Mouse (Mus musculus): ENCODE measurements at regions not wholly inside any gene's neighbourhood (a gene's known extent, or its start where the extent isn't known, plus 50 kb on each side); places are given as distances from the start of the nearest gene placed in this dataset.

DNA sequence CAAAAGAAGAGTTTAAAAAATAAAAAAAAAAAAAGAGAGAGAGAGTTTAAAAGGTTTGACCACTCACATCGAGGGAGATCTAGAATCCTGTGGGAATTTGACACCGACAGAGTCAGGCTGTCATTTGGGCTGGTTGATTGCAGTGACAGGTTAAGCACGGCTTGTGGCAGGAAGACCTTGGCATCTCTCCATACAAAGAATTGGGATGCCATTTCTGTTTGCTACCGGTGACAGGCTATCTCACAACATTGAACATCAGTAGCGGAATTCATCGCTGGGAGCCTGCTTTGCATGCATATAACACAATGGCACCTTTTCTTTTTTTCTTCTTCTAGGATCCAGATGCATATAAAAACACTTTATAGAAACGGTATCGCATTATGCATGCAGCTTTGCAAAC, 53.7 kb upstream of the Gm26657 start:
- Histone ChIP-seq H3K4me3 (ENCODE audit: low read depth, low read length) (no peak overlapping the region), H3K4me2 (ENCODE audit: low read depth, severe bottlenecking) (no peak overlapping the region), H3K9ac (ENCODE audit: low read length) (no peak overlapping the region), H3K4me1 (ENCODE audit: control insufficient read depth, insufficient read depth, low read length) (0 out of 2 replicates have a peak, but pooled peaks cover 1% of the 10 kb centered on the region), H3K36me3 (ENCODE audit: control insufficient read depth, insufficient read depth, low read length) (no peaks in the 10 kb centered on the region), H3K9me3 (ENCODE audit: control insufficient read depth, low read length) (no peaks in the 10 kb centered on the region), H3K27ac (replicated peaks; ENCODE audit: low read depth, low read length) (no peak overlapping the region), H3K27me3 (ENCODE audit: control insufficient read depth, insufficient read depth, low read length) (no peaks in the 10 kb centered on the region)
- DNase-seq (ENCODE audit: low spot score), result no peak
- 73% methylated on average over 8 of the region's 8 CpGs for WGBS
- ATAC-seq (ENCODE audit: insufficient number of reproducible peaks, low FRiP score, low TSS enrichment, low read depth), result no peak

DNA sequence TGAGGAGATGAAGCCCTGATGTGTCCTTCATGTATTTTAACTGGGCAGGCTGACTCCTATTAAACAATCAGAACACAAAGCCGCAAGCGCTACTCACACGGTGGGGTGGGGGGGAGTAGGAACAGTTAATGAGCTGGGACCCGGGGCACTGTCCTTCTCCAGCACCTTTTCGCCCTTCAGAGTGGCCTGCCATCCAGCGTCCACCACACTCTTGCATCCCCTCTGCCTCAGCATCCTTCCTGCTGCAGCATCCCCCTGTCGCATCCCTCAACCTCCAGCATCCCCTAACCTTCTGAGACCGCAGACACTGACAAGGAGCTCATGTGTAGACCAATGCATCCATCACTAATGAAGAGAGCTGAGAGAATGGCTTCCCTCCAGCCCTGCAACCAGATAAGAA, 54.2 kb upstream of the Gm26657 start:
- no peaks in the 10 kb centered on the region for H3K27me3 ChIP-seq (ENCODE audit: control insufficient read depth, insufficient read depth, low read length)
- 50% methylated on average over 8 of the region's 8 CpGs for WGBS
- H3K4me1 ChIP-seq (ENCODE audit: control insufficient read depth, insufficient read depth, low read length), result 0 out of 2 replicates have a peak, but pooled peaks cover 2% of the 10 kb centered on the region
- no peak overlapping the region for H3K4me3 ChIP-seq (ENCODE audit: low read depth, low read length)
- no peak overlapping the region for H3K9ac ChIP-seq (ENCODE audit: low read length)
- H3K27ac ChIP-seq (replicated peaks; ENCODE audit: low read depth, low read length), result no peak overlapping the region
- H3K36me3 ChIP-seq (ENCODE audit: control insufficient read depth, insufficient read depth, low read length), result no peaks in the 10 kb centered on the region
- H3K9me3 ChIP-seq (ENCODE audit: control insufficient read depth, low read length), result no peaks in the 10 kb centered on the region
- ATAC-seq (ENCODE audit: insufficient number of reproducible peaks, low FRiP score, low TSS enrichment, low read depth), result no peak
- no peak for DNase-seq (ENCODE audit: low spot score)
- no peak overlapping the region for H3K4me2 ChIP-seq (ENCODE audit: low read depth, severe bottlenecking)

DNA sequence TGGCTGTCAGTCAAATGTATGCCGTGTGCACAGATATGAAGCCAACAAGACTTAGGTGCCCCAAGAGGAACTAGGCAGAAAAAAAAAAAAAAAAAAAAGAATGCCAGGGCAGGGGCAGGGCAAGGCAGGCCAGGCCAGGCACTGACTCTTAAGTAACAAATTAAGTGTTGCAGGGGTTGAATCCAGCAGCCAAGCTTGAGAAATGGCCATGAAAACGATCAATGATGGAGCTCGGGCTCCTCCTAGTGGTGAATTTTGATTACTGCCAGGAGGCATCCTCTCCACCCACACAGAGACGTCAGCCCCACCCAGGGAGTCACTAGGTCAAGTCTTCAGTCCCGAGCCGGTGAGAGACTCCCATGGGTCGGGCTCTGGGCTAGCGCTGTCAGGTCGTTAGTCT, 54.7 kb upstream of the Gm26657 start:
- WGBS, result 9% methylated on average over 9 of the region's 9 CpGs
- DNase-seq (ENCODE audit: low spot score), result peak; percentile 93
- no peak overlapping the region for H3K4me3 ChIP-seq (ENCODE audit: low read depth, low read length)
- H3K4me1 ChIP-seq (ENCODE audit: control insufficient read depth, insufficient read depth, low read length), result 0 out of 2 replicates have a peak, but pooled peaks cover 2% of the 10 kb centered on the region
- ATAC-seq (ENCODE audit: insufficient number of reproducible peaks, low FRiP score, low TSS enrichment, low read depth), result peak; percentile 60
- H3K27me3 ChIP-seq (ENCODE audit: control insufficient read depth, insufficient read depth, low read length), result no peaks in the 10 kb centered on the region
- no peaks in the 10 kb centered on the region for H3K9me3 ChIP-seq (ENCODE audit: control insufficient read depth, low read length)
- no peak overlapping the region for H3K9ac ChIP-seq (ENCODE audit: low read length)
- H3K36me3 ChIP-seq (ENCODE audit: control insufficient read depth, insufficient read depth, low read length), result no peaks in the 10 kb centered on the region
- no peak overlapping the region for H3K4me2 ChIP-seq (ENCODE audit: low read depth, severe bottlenecking)
- no peak overlapping the region for H3K27ac ChIP-seq (replicated peaks; ENCODE audit: low read depth, low read length)

DNA sequence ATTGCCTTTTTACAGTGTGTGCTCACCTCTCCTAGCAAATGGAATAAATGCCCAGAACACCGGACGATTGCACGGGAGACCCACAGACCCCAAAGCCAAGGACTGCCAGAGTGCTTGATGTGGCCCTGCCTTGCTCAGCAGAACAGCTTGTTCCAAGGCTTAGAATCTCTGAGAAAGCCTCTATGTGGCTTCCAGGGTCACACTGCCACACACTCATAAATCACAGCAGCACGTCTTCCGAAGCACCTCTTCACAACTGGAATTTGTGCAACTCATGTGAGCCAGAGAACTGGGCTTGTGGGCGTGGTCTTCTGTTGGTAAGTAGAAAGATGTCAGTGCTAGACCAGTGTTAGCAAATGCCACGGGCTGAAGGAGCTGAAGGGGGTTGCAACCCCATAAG, 55.8 kb upstream of the Gm26657 start:
- Histone ChIP-seq H3K27ac (replicated peaks; ENCODE audit: low read depth, low read length) (no peak overlapping the region), H3K27me3 (ENCODE audit: control insufficient read depth, insufficient read depth, low read length) (no peaks in the 10 kb centered on the region), H3K36me3 (ENCODE audit: control insufficient read depth, insufficient read depth, low read length) (no peaks in the 10 kb centered on the region), H3K9me3 (ENCODE audit: control insufficient read depth, low read length) (no peaks in the 10 kb centered on the region), H3K9ac (ENCODE audit: low read length) (no peak overlapping the region), H3K4me3 (ENCODE audit: low read depth, low read length) (no peak overlapping the region), H3K4me1 (ENCODE audit: control insufficient read depth, insufficient read depth, low read length) (0 out of 2 replicates have a peak, but pooled peaks cover 2% of the 10 kb centered on the region), H3K4me2 (ENCODE audit: low read depth, severe bottlenecking) (no peak overlapping the region)
- WGBS, result 75% methylated on average over 7 of the region's 7 CpGs
- no peak for ATAC-seq (ENCODE audit: insufficient number of reproducible peaks, low FRiP score, low TSS enrichment, low read depth)
- DNase-seq (ENCODE audit: low spot score), result no peak

DNA sequence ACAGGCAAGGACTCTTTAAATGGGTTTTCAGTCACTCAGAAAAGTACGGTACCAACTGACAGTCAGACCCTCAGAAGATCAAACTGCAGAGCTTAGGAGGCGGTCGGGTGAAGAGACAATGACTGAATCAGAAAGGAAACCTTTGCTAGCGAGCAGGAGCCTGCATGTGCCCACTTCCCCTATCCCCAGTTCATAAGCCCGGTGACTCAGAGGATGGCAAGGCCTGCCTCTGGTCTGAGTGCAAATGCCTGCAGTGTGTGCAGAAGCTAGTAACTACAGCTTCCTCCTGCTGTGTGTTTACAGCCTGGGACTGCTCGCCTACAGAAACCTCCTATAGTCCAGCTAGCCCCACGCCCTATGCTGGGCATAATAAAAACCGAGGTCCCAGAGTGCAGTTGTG, 58.7 kb upstream of the Gm26657 start:
- DNase-seq (ENCODE audit: low spot score) (no peak), ATAC-seq (ENCODE audit: insufficient number of reproducible peaks, low FRiP score, low TSS enrichment, low read depth) (no peak)
- Histone ChIP-seq H3K9me3 (ENCODE audit: control insufficient read depth, low read length) (no peaks in the 10 kb centered on the region), H3K9ac (ENCODE audit: low read length) (no peak overlapping the region), H3K4me1 (ENCODE audit: control insufficient read depth, insufficient read depth, low read length) (0 out of 2 replicates have a peak, but pooled peaks cover 2% of the 10 kb centered on the region), H3K4me3 (ENCODE audit: low read depth, low read length) (no peak overlapping the region), H3K27ac (replicated peaks; ENCODE audit: low read depth, low read length) (no peak overlapping the region), H3K36me3 (ENCODE audit: control insufficient read depth, insufficient read depth, low read length) (no peaks in the 10 kb centered on the region), H3K27me3 (ENCODE audit: control insufficient read depth, insufficient read depth, low read length) (no peaks in the 10 kb centered on the region), H3K4me2 (ENCODE audit: low read depth, severe bottlenecking) (no peak overlapping the region)
- WGBS, result 65% methylated on average over 8 of the region's 8 CpGs

DNA sequence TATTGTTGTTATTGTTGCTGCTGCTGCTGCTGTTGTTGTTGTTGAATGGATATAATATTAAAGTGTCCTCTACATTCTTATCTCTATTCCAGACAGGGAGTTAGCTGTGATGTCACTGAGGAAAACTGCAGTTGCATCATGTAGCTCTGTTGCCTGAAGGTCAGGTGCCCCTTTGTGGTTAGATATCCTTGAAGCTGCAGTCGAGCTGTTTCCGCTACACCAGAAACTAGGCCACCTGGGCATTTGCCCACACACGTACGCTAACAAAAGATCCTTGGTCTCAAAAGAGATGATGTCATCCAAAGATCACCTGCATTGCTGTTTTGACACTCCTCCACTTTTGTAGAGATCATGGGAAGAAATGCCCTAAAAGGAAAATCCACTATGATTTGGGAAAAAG, 66.0 kb upstream of the Gm26657 start:
- Histone ChIP-seq H3K4me3 (ENCODE audit: low read depth, low read length) (no peak overlapping the region), H3K9me3 (ENCODE audit: control insufficient read depth, low read length) (no peaks in the 10 kb centered on the region), H3K36me3 (ENCODE audit: control insufficient read depth, insufficient read depth, low read length) (no peaks in the 10 kb centered on the region), H3K4me2 (ENCODE audit: low read depth, severe bottlenecking) (no peak overlapping the region), H3K27me3 (ENCODE audit: control insufficient read depth, insufficient read depth, low read length) (no peaks in the 10 kb centered on the region), H3K9ac (ENCODE audit: low read length) (no peak overlapping the region), H3K4me1 (ENCODE audit: control insufficient read depth, insufficient read depth, low read length) (no peaks in the 10 kb centered on the region), H3K27ac (replicated peaks; ENCODE audit: low read depth, low read length) (no peak overlapping the region)
- ATAC-seq (ENCODE audit: insufficient number of reproducible peaks, low FRiP score, low TSS enrichment, low read depth) (no peak), DNase-seq (ENCODE audit: low spot score) (no peak)
- WGBS, result 91% methylated on average over 4 of the region's 4 CpGs

DNA sequence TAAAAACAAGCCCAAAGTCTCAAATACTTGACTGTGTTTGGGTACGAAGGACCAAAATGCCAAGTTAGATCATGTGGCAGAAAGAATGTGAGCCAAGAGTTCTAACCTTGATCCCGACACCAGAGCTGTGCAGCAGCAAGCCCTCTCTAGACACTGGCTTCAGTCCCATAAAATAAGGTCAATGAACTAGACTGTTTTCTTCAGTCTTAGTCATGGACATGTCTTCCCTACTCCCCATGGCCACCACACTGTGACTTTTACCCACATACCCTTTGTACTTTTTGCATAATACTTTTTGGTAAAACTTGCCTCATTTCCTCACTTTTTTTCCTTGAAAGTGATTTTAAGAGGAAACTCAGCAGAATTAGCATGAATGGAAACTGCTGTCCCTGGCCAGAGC, 74.9 kb upstream of the Gm26657 start:
- Histone ChIP-seq H3K27ac (replicated peaks; ENCODE audit: low read depth, low read length) (no peak overlapping the region), H3K27me3 (ENCODE audit: control insufficient read depth, insufficient read depth, low read length) (no peaks in the 10 kb centered on the region), H3K4me1 (ENCODE audit: control insufficient read depth, insufficient read depth, low read length) (no peaks in the 10 kb centered on the region), H3K36me3 (ENCODE audit: control insufficient read depth, insufficient read depth, low read length) (no peaks in the 10 kb centered on the region), H3K9me3 (ENCODE audit: control insufficient read depth, low read length) (no peaks in the 10 kb centered on the region), H3K9ac (ENCODE audit: low read length) (no peak overlapping the region), H3K4me2 (ENCODE audit: low read depth, severe bottlenecking) (no peak overlapping the region), H3K4me3 (ENCODE audit: low read depth, low read length) (no peak overlapping the region)
- WGBS, result 78% methylated on average over 2 of the region's 2 CpGs
- DNase-seq (ENCODE audit: low spot score), result no peak
- ATAC-seq (ENCODE audit: insufficient number of reproducible peaks, low FRiP score, low TSS enrichment, low read depth), result no peak

DNA sequence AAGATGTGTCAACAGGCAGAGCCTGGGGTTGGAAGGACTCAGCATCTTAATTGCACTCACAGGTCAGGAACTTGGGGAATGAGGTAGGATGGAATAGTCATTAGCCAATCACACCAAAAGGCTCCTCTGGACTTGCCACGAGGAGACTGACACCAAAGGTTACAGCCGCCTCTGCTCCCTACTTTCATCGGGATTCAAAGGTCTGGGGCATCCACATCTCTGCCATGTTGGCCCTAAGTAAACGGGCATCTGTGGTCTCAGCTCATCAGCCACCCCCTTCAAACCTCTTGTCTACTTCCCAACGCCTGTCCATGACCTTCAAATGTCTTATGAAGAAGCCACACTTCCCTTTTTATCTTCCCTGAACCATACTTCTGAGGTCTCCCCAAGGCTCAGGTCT, 78.1 kb upstream of the Gm26657 start:
- WGBS, result 65% methylated on average over 5 of the region's 5 CpGs
- Histone ChIP-seq H3K4me3 (ENCODE audit: low read depth, low read length) (no peak overlapping the region), H3K9ac (ENCODE audit: low read length) (no peak overlapping the region), H3K4me1 (ENCODE audit: control insufficient read depth, insufficient read depth, low read length) (no peaks in the 10 kb centered on the region), H3K9me3 (ENCODE audit: control insufficient read depth, low read length) (no peaks in the 10 kb centered on the region), H3K27me3 (ENCODE audit: control insufficient read depth, insufficient read depth, low read length) (no peaks in the 10 kb centered on the region), H3K4me2 (ENCODE audit: low read depth, severe bottlenecking) (no peak overlapping the region), H3K27ac (replicated peaks; ENCODE audit: low read depth, low read length) (no peak overlapping the region), H3K36me3 (ENCODE audit: control insufficient read depth, insufficient read depth, low read length) (no peaks in the 10 kb centered on the region)
- no peak for DNase-seq (ENCODE audit: low spot score)
- ATAC-seq (ENCODE audit: insufficient number of reproducible peaks, low FRiP score, low TSS enrichment, low read depth), result no peak

DNA sequence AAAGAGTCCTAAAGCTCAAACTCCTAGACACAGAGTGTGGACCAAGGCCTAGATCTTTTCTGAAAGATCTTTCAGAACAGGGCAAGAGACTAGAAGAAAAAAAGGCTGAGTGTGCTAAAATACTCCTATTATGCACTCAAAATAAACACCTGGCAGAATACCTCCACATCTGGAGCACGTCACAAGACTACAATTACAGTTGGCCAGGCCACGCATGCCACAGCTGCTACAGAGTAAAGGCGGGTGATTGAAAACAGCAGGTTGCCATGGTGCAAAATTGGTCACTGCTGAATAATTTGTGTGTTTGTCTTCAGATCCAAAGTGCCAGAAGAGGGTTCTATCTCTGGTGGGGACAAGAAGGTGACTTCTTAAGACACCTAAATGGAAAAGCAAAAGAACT, 82.8 kb upstream of the Gm26657 start:
- Histone ChIP-seq H3K27me3 (ENCODE audit: control insufficient read depth, insufficient read depth, low read length) (no peaks in the 10 kb centered on the region), H3K4me1 (ENCODE audit: control insufficient read depth, insufficient read depth, low read length) (no peaks in the 10 kb centered on the region), H3K27ac (replicated peaks; ENCODE audit: low read depth, low read length) (no peak overlapping the region), H3K36me3 (ENCODE audit: control insufficient read depth, insufficient read depth, low read length) (no peaks in the 10 kb centered on the region), H3K4me3 (ENCODE audit: low read depth, low read length) (no peak overlapping the region), H3K9ac (ENCODE audit: low read length) (no peak overlapping the region), H3K9me3 (ENCODE audit: control insufficient read depth, low read length) (no peaks in the 10 kb centered on the region), H3K4me2 (ENCODE audit: low read depth, severe bottlenecking) (no peak overlapping the region)
- ATAC-seq (ENCODE audit: insufficient number of reproducible peaks, low FRiP score, low TSS enrichment, low read depth) (0 out of 2 replicates have a peak, but pooled peaks have one; percentile 67), DNase-seq (ENCODE audit: low spot score) (peak; percentile 58)
- 37% methylated on average over 3 of the region's 3 CpGs for WGBS

Measured in limb, embryonic 11.5 days (tissue).